Mouse (Mus musculus) layer of hippocampus, postnatal 36 days (tissue): ENCODE data around the gene Klhdc8b. TPM values are rescaled to one million over a fixed set of nuclear protein-coding genes. Genes with fewer than 3 reads are reported as not detected.

Source experiments
- DNase-seq, 2 experiments: peaks; one replicate each; pipeline ENCODE4 v3.0.0; 2022
- total RNA-seq, 2 experiments: library from RNA; stranded (reverse); gene quantifications; 2 replicates each; pipeline ENCODE4 v1.2.3; 2021

Klhdc8b gene
- total RNA-seq, 2 experiments from 2014 or later = 16.6 to 18.1 TPM

DNA sequence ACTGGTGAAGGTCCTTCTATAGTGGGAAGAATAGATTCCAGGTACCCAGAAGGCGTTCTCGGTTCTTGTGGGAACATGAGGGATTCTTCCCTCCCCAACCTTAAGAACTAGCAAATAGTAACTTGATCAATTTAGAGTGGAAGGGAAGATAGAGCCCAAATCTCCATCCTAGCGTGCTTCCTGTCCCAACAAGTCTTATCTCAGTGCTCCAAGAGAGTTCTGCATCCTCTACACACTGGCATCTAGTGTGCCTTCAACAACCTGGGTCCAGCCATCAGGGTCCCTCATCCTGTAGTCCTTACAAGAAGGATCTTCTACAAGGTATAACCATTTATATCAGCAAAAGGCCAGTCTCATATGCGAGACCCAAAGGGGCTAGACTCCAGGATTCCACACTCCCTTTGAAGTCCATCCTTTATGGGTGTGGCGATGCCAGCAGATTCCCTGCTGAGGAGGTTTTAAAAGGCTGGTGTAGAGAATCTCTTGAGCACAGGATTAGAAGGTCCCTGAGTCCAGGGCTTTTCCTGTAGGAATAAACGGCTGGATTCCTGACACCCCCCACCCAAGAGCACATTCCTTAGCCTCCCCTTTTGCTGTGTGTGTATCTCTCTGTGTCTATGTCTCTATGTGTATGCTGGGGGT lies 9.7 kb downstream of the Klhdc8b start:
- DNase-seq = no peak

DNA sequence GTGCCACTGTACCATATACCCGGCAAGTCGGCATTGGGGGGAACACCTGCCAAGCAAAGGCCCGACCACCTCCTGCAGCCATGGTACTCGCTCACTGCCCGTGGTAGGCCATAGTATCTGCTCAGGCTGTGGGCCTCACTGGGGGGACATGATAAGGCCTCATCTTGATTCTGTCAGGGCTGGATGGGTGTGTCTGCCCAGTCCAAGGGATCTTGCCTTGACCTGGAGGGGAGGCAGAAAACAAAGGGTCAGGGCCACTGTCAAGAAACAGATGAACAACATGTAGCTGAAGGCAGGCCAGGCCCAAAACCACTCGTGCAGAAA lies 10.2 kb downstream of the Klhdc8b start:
- no peak for DNase-seq

GRCm38 (mm10) chr9:108450292-108451169 lies 10.8 kb downstream of the Klhdc8b start:
- no peak for DNase-seq

GRCm38 (mm10) chr9:108449860-108450259 lies 11.5 kb downstream of the Klhdc8b start:
- DNase-seq = no peak

DNA sequence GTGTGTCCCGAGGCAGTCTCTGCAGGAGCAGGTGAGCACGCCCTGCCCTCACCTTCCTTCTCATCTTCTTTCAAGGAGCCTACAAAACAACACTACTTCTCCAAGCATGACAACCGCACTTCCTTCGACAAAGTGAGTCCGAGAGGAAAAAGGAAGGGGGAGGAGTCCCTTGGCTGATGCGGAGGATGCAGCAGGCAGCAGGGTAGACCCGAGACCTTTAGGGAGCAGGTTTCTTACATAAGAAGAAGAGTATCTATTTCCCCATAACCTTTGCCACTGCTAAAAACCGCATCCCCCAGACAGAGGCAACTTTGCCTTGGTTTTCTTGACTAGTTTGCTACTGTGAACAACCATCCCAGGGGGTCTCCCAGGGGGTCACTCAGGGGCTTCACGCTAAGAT lies 16.3 kb downstream of the Klhdc8b start:
- no peak for DNase-seq

- peak; percentile 59 to 68 for DNase-seq
These were observed 20.0 kb downstream of the Klhdc8b start for GRCm38 (mm10) chr9:108441236-108441919.

- no peak for DNase-seq
These were observed 20.9 kb downstream of the Klhdc8b start for GRCm38 (mm10) chr9:108440485-108440884.

DNA sequence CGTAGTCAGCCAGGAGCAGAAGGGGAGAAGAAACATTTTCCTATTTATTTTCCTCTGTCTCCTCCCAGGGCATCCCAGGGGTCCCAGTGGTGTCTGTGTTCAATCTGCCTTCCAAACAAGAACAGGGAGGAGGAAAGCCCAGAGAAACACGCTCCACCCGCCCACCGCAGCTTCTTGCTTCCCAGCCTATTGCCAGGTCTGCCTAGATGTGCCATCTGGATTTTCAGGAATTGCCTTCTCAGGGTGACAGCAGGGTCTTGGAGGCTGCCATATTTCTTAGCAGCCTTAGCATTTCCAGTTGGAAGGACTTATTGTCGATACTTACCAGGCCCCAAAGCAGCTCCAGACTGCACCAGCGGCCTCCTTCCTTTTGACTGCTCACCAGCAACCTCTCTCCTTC lies 22.2 kb downstream of the Klhdc8b start:
- DNase-seq = no peak

- no peak for DNase-seq
These were observed 25.2 kb downstream of the Klhdc8b start, which contains the start of gene BC048562 for GRCm38 (mm10) chr9:108436182-108436581. Gene BC048562 (plus strand): TSS chr9:108436482.

DNA sequence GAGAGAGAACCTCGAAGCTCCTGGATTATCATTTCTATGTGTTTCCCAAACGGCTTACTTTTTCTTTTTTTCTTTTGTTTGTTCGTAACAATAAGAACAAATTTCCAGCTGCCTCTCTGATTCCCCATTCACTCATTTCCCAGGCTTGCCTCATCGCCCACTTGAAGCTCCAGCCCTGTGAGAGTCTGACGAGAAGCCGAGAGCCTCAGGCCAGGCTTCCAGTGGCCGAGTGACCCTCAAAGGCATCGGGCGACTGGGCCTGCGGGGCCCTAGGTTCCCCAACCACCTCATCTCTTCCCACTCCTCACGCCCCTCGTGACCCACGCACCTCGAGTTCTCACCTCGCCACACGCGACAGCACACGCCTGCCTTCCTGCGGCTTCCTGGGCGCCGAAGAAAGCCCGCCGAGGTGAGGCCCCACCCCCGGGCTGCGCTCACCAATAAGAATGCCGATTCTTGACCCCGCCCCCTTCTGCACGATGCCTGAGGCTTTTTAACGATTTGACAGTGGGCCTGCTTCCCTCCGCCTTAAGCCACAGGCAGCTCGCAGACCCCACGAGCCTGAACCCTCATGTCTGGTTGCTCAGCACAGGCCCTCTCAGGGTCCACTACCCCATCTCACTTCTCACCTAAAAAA lies 29.8 kb downstream of the Klhdc8b start:
- no peak for DNase-seq

- no peak for DNase-seq
These were observed 33.0 kb downstream of the Klhdc8b start, which contains the start of gene Ccdc36 for GRCm38 (mm10) chr9:108428384-108428783. Gene Ccdc36 (minus strand): TSS chr9:108428484.

GRCm38 (mm10) chr9:108412221-108412620 lies 49.2 kb downstream of the Klhdc8b start:
- no peak for DNase-seq

GRCm38 (mm10) chr9:108411381-108411942 lies 49.9 kb downstream of the Klhdc8b start:
- peak; percentile 45 to 56 for DNase-seq

DNA sequence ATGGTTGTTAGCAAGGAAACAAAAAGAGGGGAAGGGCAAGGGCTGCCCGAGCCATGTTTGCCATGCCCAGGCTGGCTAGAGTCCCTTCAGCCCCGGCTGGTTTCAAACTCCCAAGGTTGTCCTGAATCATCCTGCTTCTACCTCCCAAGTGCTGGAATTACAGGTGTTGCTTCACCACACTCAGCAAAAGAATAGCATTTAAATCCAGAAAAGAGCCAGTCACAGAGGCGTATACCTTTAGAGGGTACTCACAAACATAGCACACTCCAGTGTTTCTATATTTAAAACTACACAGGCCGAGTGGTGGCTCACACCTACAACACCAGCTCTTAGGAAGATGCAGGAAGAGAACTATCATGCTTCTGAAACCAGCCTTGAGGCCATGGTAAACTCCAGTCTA lies 51.8 kb downstream of the Klhdc8b start:
- DNase-seq = no peak

- DNase-seq = no peak
These were observed 56.9 kb downstream of the Klhdc8b start for GRCm38 (mm10) chr9:108404451-108404850.

- DNase-seq = peak in 1 of 2 experiments; percentile 29
These were observed 58.3 kb downstream of the Klhdc8b start for GRCm38 (mm10) chr9:108403081-108403480.

DNA sequence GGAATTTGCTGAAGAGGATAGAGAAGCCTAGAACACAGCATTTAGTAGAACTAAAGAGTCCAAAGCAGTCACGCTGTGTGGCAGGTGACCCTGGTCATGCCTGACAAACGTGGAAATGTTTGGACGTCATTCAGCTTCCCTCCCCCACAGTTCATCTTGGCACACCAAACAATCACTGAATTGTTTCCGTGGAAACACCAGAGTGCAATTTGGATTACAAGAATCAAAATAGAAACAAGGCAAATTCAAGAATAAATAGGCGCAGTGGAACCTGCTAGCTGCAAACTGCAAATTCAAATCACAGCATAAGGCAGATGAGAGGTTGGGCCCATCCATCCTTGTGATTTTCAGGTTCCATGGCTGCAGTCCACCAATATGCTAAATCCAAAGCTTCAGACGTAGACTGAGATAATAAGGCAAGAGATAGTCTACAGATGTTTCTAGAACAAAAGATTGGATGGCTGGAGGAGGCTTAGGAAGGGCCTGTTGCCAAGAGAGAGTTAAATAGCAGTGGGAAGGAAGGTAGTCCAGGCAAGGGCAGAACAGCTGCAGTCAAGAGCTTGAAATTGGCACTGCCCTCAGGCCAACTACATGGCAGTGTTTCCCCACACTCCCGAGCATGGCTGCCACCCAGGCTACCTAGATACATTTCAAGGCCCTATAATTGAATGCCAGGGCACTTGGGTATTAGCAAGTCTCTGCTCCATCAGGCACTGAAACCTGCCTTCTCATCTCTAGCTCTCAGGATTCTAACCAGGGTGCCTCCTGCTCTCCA lies 60.0 kb downstream of the Klhdc8b start:
- DNase-seq = peak; percentile 45 to 46

DNA sequence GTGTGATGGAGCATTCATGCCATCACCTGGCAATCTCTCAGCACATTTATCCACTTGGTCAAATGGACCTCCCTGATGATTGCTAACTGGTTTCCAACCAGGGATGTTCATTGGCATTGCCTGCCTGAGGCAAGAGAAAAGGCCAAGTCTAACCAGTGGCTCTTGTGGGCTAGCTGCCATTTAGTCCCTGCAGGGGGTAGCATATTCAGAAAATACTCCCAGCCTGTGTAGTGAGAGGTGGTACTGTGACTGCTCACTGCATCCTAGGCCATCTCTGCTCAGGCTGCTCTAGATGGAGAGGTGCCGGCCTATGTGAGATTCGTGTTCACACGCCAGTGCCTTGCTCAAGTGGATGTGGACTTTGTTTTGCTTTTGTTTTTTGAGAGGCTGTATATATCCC lies 63.1 kb downstream of the Klhdc8b start:
- DNase-seq = no peak
